Mouse (Mus musculus): ENCODE data around the gene Mdm4. TPM values are rescaled to one million over a fixed set of nuclear protein-coding genes. Genes with fewer than 3 reads are reported as not detected.

Mdm4 gene
- 10 to 100 TPM; 20.6 to 22.3 TPM for total RNA-seq (2021)
- long read RNA-seq, experiment 1, full-length matches to known transcripts: 4 of 12 reads
- long read RNA-seq, experiment 1, partial matches to known transcripts: 0 of 12 reads
- long read RNA-seq, experiment 1, other reads (novel, unspliced or antisense): 8 of 12 reads
- long read RNA-seq, experiment 2, full-length matches to known transcripts: 3 of 7 reads
- long read RNA-seq, experiment 2, partial matches to known transcripts: 0 of 7 reads
- long read RNA-seq, experiment 2, other reads (novel, unspliced or antisense): 4 of 7 reads

DNA sequence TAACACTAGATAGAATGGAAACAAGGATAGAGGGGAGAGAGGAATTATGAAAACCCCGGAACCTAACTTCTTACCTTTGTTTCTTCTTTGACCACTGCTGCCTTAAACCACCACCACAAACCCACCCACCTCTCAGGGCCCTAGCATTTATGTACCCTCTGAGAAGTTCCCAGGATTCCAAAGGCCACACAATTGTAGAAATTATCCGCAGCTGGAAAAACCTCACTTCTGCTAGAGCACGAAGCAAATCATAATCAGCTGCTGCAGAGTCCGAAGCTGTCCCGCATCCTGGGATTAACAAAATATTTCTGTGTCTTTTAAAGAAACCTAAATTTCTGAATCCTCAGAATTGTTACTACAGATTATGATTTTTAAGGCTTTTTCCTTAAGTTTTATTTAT, at the start of gene Mdm4:
Mdm4 (minus strand) TSS at position 101 of the 400 bp plus-strand sequence.
- no peak for DNase-seq (ENCODE audit: low spot score)

DNA sequence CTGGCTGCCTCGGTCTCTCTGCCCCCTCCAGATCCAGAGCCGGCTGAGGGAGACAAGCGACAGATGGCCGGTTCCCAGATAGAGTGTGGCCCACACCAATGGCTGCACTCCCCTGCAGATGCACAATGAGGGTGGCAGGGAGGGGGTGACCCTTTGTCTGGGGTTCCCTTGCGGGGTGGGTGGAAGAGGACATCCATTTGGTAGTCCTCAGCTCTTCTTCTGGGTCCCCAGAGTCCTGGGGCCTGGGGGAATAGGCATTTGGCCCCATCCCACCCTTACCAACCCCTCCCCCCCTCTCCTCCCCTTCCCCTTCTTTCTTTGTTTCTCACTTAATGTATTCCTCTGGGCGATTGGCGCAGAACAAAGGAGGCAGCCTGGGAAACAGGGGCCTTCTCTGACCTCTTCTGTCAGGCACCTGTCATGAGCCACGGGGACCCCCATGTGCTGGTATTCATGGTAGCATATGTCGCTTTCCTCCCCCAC, 49.8 kb upstream of the Mdm4 start:
- DNase-seq (ENCODE audit: low spot score): no peak

- DNase-seq (ENCODE audit: low spot score): no peak
Observed at GRCm38 (mm10) chr1:133079509-133079908, 49.1 kb upstream of the Mdm4 start.

GRCm38 (mm10) chr1:133078338-133078727, 48.0 kb upstream of the Mdm4 start:
- no peak for DNase-seq (ENCODE audit: low spot score)

GRCm38 (mm10) chr1:133077606-133078337, 47.4 kb upstream of the Mdm4 start:
- DNase-seq (ENCODE audit: low spot score): no peak

DNA sequence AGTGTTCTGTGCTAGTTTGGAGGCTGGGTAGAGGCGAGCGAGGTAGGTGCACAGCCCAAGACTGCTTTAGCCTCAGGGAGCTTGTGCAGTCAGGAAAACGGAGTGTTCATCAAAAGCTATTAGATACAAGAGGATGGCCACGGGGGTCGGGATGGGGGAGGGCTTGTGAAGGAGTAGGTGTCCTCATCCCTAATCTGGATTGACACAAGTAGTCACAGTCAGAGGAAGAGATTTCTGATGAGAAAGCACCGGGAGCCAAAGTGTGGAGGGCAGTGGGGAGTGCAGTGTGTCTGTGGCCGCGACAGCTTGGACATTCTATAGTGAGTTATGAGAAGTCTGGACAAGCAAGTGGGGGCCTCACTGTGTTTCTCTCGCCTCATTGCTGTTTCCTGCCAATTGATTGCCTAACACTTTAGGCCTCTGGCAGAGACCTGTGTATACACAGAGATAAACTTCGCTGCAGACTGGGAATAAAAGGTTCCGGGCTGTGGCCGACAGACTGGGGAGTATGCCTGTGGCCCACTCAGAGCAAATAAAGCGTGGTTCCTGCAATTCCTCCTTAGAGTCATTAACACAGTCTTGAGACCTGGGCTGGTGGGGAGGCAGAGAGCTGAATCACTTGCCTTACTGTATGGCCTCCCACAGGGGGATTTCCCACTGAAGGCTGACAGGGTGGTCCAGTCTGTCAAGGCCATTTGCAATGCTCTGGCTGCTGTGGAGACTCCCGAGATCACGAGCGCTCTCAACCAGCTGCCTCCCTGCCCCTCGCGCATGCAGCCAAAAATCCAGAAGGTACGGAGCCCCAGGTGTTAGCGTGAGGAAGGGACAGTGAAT, 46.5 kb upstream of the Mdm4 start:
- DNase-seq (ENCODE audit: low spot score): peak; percentile 52

- DNase-seq (ENCODE audit: low spot score): no peak
Observed at GRCm38 (mm10) chr1:133075651-133076400, 45.5 kb upstream of the Mdm4 start.

DNA sequence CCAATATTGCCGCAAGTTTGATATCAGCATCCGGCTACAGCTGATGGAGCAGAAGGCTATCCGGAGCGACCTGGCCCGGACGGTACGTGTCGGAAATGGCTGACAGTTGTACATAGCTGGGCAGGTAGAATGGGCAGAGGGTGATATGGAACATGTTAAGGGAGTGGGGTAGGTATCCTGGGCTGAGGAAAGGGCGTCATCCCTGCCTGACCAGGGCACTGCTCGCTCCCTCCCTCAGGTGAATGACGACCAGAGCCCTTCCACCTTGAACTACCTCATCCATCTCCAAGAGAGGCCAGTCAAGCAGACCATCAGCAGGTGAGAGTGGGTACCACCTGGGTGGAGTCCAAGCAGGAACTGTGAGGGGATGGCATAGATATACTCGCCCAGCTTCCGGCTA, 44.2 kb upstream of the Mdm4 start:
- no peak for DNase-seq (ENCODE audit: low spot score)

- DNase-seq (ENCODE audit: low spot score): no peak
Observed at GRCm38 (mm10) chr1:133073327-133073856, 43.0 kb upstream of the Mdm4 start.

DNA sequence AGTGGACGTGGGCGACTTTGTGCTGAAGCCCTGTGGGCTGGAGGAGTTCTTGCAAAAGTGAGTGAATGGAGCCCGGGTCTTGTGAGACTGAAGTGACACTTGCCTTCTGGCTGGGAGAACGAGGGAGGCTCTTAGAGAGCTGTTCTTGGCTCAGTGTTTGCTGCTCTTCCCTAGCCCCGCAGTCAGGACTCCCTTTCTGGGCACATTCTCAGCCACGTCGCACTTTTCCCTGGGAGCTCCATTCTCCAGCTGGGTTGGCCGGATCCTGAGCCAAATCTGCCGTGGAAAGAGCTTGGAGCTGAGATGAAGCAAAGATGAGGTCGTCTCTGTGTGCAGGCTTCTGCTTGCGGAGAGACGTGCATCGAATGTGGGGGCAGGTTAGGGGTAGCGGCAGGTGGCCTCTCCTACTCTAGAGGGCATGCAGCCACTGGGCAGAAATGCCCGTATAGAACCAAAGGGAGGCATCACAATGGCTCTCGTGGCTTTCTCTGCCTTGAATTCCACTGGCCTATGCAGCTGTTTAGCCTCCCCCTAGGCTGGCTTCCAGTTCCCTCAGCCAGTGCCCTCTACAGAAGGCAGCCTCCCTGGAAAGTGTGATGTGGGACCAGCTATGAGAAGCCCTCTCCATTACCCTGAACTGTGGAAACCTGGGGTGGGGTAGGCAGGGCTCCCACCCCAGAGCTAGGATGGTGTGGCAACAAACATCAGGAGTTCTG, 41.5 kb upstream of the Mdm4 start:
- DNase-seq (ENCODE audit: low spot score): peak; percentile 61

DNA sequence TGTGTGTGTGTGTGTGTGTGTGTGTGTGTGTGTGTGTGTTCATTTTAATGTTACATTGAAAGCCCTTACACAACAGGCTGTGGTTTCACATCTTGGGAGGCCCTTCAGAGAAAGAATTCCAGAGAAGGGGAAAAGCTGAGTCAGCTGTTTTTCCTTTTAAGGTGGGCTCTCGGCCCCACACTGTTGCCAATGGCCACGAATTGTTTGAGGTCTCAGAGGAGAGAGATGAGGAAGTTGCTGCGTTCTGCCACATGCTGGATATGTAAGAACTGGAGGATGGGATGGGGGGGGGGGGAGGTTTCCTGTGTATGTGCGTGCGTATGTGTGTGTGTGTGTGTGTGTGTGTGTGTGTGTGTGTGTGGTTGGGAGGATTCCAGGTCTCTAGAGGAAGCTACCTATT, 39.8 kb upstream of the Mdm4 start:
- no peak for DNase-seq (ENCODE audit: low spot score)

- DNase-seq (ENCODE audit: low spot score): no peak
Observed at GRCm38 (mm10) chr1:133069275-133070120, 39.1 kb upstream of the Mdm4 start.

DNA sequence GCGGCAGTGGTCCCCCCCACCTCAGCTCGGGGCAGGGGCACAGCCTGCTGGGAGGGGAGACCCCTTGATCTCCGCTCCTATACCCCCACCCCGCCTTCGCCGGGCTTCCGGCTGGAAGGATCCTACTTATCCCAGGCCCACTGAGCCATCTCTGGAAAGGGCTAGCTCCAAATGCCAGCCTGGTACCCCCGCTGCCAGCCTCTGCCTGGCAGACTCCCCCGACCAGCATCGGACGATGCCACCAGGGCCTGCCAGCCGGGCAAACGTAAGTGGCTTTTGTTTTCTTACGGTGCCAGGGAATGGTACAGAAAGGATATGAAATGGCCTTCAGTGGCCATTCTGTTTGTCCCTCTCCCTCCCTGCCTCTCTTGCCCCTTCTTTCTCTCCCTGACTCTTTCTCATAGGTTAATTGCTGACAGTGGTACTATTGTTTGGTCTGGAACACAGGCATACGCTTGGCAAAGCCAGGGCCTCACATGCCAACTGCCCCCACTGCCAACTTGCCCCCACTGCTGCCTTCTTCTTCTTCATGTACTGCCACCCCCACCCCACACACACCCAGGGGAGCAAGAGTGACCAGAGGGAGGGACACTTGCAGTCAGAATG, 38.4 kb upstream of the Mdm4 start:
- no peak for DNase-seq (ENCODE audit: low spot score)

GRCm38 (mm10) chr1:133068268-133068667, 37.9 kb upstream of the Mdm4 start:
- no peak for DNase-seq (ENCODE audit: low spot score)

DNA sequence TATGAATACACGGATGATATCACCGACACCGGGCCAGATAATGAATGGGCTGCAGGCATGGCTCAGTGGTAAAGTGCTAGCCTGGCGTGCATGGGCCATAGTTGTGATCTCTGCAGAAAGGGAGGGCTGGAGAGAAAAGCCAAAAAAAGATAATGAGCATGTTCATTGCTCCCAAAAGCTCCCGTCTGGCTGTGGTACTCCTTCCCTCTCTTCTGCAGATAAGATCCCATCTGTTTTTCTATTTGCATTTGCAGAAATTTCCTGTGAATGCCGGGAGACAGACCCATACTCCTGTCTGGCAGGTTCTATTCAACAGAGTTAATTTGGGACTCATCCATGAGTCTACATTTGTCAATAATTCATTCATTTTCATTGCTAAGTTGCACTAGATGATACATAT, 32.8 kb upstream of the Mdm4 start:
- DNase-seq (ENCODE audit: low spot score): no peak

- no peak for DNase-seq (ENCODE audit: low spot score)
Observed at GRCm38 (mm10) chr1:133060681-133061080, 30.3 kb upstream of the Mdm4 start.

DNA sequence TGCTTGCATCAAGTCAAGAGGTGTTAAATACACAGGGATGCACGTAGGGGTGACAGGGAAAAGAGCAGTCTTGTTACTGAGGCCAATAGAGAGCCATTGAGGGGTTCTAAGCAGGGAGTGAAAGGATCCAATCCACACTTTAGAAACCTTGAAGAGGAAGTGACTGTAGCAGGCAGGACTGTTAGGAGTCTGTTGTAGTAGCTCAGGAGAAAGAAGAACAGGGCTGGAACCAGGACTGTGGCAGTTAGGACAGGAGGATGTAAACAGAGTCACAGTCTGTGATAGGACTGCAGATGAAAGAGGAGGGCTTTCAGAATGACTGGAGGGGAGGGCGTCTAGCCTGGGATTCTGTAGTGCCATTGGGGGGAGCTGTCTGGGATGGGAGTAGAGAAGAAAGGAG, 29.2 kb upstream of the Mdm4 start:
- DNase-seq (ENCODE audit: low spot score): no peak

- DNase-seq (ENCODE audit: low spot score): no peak
Observed at GRCm38 (mm10) chr1:133057345-133058034, 27.1 kb upstream of the Mdm4 start.

Data from gastrocnemius, adult 18-20 months (tissue).